Mouse (Mus musculus) bone marrow, adult 2 months (tissue): ENCODE data around the gene Nup160. TPM values are rescaled to one million over a fixed set of nuclear protein-coding genes. Genes with fewer than 3 reads are reported as not detected.

Experiments
- H3K27ac ChIP-seq: fragments of 200-500 bp; 2 replicates; pipeline ENCODE4 v1.5.1; 2012; ENCODE audit warnings: low read depth, mild to moderate bottlenecking, control low read depth, inconsistent platforms, low read length; ENCODE audit not compliant: control insufficient read depth, poor library complexity, insufficient read depth
- H3K4me1 ChIP-seq: fragments of 200-500 bp; 2 replicates; pipeline ENCODE4 v1.6.1; 2011; ENCODE audit warnings: low read length; ENCODE audit not compliant: control insufficient read depth, insufficient read depth
- H3K4me3 ChIP-seq: fragments of 200-500 bp; replicated peaks from 2 replicates; pipeline ENCODE3; 2011; ENCODE audit warnings: mild to moderate bottlenecking, low read depth, low read length, control low read depth; ENCODE audit not compliant: control insufficient read depth
- CTCF ChIP-seq: fragments of 200-500 bp; IDR thresholded peaks from 2 replicates; pipeline ENCODE4 v1.5.1; 2011; ENCODE audit warnings: low read length, control low read depth; ENCODE audit not compliant: control insufficient read depth, insufficient read depth
- POLR2A ChIP-seq: fragments of 200-500 bp; IDR thresholded peaks from 2 replicates; pipeline ENCODE4 v1.6.1; 2011; ENCODE audit warnings: low read depth, mild to moderate bottlenecking, control low read depth, low read length, borderline replicate concordance; ENCODE audit not compliant: control insufficient read depth
- WGBS: fragments of 180-500 bp; shearing (Covaris S2); methylation state at CpG from one replicate; pipeline ENCODE4 v1.1.7; 2018; 5-methylcytosine and 5-hydroxymethylcytosine counted together
- polyA plus RNA-seq: library from polyadenylated mRNA; stranded (reverse); fragments of >200 nt; gene quantifications from 2 replicates; pipeline ENCODE4 v1.2.4, GENCODE M21; 2011; ENCODE audit warnings: low replicate concordance; ENCODE audit not compliant: missing spikeins, insufficient read depth, insufficient read length

Gene Nup160
- polyA plus RNA-seq, 1 experiment: 12.9 TPM

DNA sequence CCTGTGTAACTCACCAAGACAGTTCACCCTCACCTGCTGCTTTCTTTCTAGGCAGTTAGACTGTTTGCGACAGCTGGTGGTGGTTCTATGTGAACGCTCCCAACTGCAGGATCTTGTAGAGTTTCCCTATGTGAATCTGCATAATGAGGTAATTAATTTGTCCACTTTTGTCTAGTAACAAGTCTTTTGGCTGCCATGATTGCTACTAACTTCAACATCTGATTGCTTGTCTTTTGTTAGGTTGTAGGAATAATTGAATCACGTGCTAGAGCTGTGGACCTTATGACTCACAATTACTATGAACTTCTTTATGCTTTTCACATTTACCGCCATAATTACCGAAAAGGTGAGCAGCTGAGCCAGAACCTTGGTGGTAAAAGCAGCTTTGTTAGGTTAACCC lies 40.9 kb downstream of the Nup160 start:
- no peaks in the 10 kb centered on the region; the same call in 1 of the 2 replicates for H3K4me1 ChIP-seq
- no peak overlapping the region for H3K27ac ChIP-seq
- TF ChIP-seq POLR2A: no peak
- TF ChIP-seq CTCF: no peak
- no peak overlapping the region for H3K4me3 ChIP-seq
- 95% methylated on average over 5 of the region's 5 CpGs for WGBS

DNA sequence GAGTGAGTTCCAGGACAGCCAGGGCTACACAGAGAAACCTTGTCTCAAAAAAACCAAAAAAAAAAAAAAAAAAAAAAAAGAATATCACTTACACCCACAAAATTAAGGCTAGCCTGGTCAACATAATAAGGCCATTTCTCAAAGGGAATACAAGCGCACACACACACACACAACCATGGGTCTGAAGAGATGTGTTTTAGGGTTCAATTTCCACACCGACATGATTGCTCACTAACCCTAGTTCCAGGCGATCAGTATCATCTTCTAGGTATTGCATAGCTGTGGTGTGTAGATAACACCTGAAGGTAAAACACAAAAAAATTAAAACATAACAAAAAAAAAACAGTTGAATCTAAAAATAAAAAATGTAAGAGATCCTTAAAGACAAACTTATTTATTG lies 49.8 kb downstream of the Nup160 start:
- Histone ChIP-seq H3K27ac (no peak overlapping the region), H3K4me1 (no peaks in the 10 kb centered on the region), H3K4me3 (no peak overlapping the region)
- TF ChIP-seq CTCF: no peak
- TF ChIP-seq POLR2A: no peak
- 85% methylated on average over 3 of the region's 3 CpGs for WGBS

DNA sequence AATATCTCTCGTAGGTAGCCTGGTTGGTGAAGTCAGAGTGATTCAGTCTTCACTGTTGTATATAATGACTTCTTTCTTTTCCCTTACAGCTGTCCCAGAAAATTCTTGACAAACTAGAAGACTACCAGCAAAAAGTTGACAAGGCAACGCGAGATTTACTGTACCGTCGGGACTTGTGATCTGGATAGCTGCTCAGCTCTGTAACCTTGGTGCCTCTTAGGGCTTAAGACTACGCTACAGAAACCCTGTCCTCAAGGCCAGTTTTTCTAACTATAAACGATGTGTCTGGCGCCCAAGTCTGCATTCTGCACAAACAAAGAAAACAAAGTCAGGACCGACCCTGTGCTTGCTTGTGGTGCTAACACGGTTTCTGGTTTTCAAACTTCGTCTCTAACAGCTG lies 58.3 kb downstream of the Nup160 start:
- Histone ChIP-seq H3K27ac (no peak overlapping the region), H3K4me3 (no peak overlapping the region), H3K4me1 (no peaks in the 10 kb centered on the region)
- WGBS: 95% methylated on average over 11 of the region's 11 CpGs
- no peak for TF ChIP-seq CTCF
- no peak for TF ChIP-seq POLR2A

GRCm38 (mm10) chr2:90738801-90739200 lies 61.8 kb downstream of the Nup160 start:
- Histone ChIP-seq H3K4me3 (no peak overlapping the region), H3K4me1 (no peaks in the 10 kb centered on the region), H3K27ac (no peak overlapping the region)
- no peak for TF ChIP-seq POLR2A
- TF ChIP-seq CTCF: no peak
- WGBS: 74% methylated on average over 3 of the region's 3 CpGs

DNA sequence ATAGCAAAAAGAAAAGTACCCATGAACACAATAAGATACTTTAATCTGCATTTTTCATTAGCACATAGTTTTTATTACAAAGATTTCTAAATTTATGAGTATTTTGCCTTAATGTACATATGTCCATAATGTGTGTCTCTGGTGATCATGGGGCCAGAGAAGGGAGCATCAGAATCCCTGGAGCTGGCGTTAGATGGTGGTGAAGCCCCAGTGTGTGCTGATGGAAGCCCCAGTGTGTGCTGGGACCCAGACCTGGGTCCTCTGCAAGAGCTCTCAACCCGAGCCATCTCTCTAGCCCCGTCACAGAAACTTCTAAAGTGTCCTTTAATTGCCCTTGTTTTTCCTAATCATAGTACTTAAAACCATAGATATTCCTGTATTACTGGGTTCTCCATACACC lies 62.3 kb downstream of the Nup160 start:
- TF ChIP-seq POLR2A: no peak
- no peak for TF ChIP-seq CTCF
- WGBS: 91% methylated on average over 3 of the region's 3 CpGs
- no peaks in the 10 kb centered on the region; the same call in 1 of the 2 replicates for H3K4me1 ChIP-seq
- H3K27ac ChIP-seq: no peak overlapping the region
- no peak overlapping the region for H3K4me3 ChIP-seq

DNA sequence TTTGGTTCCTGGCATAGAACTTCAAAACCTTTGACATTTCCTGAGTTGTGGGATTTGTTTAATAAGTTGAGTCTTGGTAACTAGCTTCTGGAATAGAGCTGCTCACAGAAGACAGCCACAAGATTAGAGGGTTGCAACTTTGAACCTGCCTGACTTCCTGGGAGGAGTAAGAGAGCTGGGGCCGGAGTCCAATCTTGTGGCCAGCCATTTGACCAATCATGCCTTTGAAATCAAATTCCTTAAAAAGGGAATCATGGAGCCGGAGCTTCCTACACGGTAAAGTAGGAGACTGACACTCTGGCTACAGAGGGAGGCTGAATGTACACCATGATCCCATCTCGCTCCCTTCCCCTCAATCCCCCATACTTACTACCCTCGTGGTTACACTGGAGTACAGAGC lies 62.9 kb downstream of the Nup160 start:
- H3K4me3 ChIP-seq: no peak overlapping the region
- H3K4me1 ChIP-seq: no peaks in the 10 kb centered on the region; the same call in 1 of the 2 replicates
- TF ChIP-seq POLR2A (no peak), CTCF (no peak)
- 82% methylated on average over 5 of the region's 5 CpGs for WGBS
- H3K27ac ChIP-seq: no peak overlapping the region

DNA sequence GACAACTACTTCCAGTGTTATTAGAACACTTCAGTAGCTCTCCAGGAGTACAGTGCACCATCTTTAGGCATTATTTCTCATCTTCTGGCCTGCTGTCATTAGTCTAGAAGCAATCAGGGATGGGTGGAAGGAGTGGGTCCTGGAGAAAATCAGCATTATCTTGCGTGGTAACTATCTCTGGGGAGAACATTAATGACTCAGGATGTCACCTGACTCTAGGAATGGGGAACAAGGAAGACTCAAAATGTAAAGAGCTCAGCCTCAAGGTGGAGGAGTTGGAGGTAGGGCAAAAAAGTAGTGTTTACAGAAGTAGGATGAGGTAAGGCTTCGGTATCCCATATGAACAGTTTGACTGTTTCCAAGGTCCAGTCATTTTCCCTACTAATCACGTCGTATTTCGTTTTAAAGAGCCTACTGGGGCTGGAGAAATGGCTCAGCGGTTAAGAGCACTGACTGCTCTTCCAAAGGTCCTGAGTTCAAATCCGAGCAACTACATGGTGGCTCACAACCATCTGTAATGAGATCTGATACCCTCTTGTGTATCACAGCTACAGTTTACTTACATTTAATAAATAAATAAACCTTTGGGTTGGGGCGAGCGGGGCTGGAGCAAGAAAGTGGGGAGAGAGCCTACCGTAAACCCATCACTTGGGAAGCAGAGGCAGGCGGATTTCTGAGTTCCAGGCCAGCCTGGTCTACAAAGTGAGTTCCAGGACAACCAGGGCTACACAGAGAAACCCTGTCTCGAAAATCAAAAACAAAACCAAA lies 67.5 kb downstream of the Nup160 start:
- no peak for TF ChIP-seq POLR2A
- TF ChIP-seq CTCF: no peak
- WGBS: 64% methylated on average over 12 of the region's 12 CpGs
- H3K27ac ChIP-seq: peak overlapping the region; percentile 73

DNA sequence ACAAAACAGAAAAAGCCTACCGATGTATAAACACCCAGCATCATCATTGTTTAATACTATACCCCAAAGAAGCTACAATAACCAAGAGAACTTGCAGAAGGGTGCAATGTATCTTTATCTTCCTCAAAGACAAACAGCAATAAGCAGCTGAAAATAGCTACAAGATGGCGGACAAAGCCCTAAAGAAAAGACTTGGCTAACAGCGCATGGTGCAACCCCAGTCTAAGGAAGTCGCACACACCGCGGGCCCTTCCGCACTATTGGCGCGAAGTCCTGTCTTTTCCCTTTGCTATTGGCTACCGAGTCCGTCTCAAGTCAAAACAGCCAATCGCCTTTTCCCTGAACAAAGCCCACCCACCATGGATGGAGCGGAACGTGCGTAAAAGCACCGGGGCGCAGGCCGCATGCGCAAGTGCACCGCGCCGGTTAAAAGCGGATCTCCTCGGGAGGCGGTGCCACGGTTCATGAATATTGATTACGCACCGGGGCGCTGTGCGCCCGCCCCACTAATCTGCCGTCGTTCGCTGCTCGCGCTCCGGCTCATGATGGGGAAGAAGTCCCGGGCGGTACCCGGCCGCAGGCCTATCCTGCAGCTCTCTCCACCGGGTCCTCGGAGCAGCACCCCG lies 68.2 kb downstream of the Nup160 start, which contains the start of gene Fnbp4:
Gene Fnbp4, plus strand, starts transcription at position 318 of the 626 bp plus-strand sequence.
- under 1% methylated on average over 44 of the region's 44 CpGs for WGBS

More for the DNA sequence above, 67.5 kb downstream of the Nup160 start:
- peak overlapping the region; percentile 57 for H3K4me3 ChIP-seq
- H3K4me1 ChIP-seq: no peaks in the 10 kb centered on the region; the same call in 1 of the 2 replicates

More for the DNA sequence above, 68.2 kb downstream of the Nup160 start, which contains the start of gene Fnbp4:
- H3K27ac ChIP-seq: peak within 1 kb of the TSS; percentile 97
- peak within 1 kb of the TSS; percentile 99 for H3K4me3 ChIP-seq
- peak; percentile 89 for TF ChIP-seq POLR2A
- no peak for TF ChIP-seq CTCF
- peaks cover 2% of the 10 kb centered on the region; the same call in 1 of the 2 replicates for H3K4me1 ChIP-seq
